Mouse (Mus musculus) kidney, adult 2 months (tissue): ENCODE results near the gene Rap2b.

Source experiments
- CTCF ChIP-seq: fragments of 200-500 bp; conservative IDR thresholded peaks from 2 replicates; pipeline ENCODE4 v1.5.1; 2011; ENCODE audit warnings: low read depth, mild to moderate bottlenecking, control low read depth, low read length, moderate library complexity, mixed read lengths; ENCODE audit not compliant: insufficient read depth, insufficient read length
- POLR2A ChIP-seq: fragments of 200-500 bp; IDR thresholded peaks from one replicate; pipeline ENCODE4 v1.6.1; 2011; ENCODE audit warnings: low read depth, low read length, control low read depth

DNA sequence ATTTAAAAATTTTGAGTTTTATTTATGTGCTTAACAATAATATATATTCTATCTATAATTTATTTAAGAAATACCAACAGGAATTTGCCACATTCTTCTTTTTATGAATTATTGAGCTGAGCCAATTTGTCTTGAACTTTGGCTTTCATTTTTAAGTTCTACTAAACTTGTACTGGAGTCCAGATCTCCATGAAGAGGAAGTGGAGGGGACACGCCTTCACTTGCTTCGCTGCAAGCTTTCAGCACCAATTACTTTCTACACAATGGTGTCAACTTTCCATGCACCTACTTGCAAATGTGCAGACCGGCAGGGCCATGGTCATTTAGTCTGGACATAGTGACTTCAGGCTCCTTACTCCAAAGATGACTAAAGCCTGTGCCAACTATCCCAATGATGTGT lies 32.1 kb downstream of the Rap2b start:
- no peak for TF ChIP-seq POLR2A
- no peak for TF ChIP-seq CTCF
